Mouse (Mus musculus) heart, adult 2 months (tissue): Measurements from ENCODE around the gene Sarm1.

Experiments used
- CTCF ChIP-seq: fragments of 200-600 bp; IDR thresholded peaks from 2 replicates; pipeline ENCODE4 v1.8.1; 2022; ENCODE audit warnings: antibody characterized with exemption, mild to moderate bottlenecking, moderate library complexity
- EP300 ChIP-seq: fragments of 200-500 bp; IDR thresholded peaks from 2 replicates; pipeline ENCODE4 v1.6.1; 2011; ENCODE audit warnings: low read depth, low read length, control low read depth; ENCODE audit not compliant: insufficient read depth
- POLR2A ChIP-seq: fragments of 200-500 bp; IDR thresholded peaks from 2 replicates; pipeline ENCODE4 v1.6.1; 2011; ENCODE audit warnings: mild to moderate bottlenecking, low read depth, low read length, control low read depth; ENCODE audit not compliant: insufficient read depth

DNA sequence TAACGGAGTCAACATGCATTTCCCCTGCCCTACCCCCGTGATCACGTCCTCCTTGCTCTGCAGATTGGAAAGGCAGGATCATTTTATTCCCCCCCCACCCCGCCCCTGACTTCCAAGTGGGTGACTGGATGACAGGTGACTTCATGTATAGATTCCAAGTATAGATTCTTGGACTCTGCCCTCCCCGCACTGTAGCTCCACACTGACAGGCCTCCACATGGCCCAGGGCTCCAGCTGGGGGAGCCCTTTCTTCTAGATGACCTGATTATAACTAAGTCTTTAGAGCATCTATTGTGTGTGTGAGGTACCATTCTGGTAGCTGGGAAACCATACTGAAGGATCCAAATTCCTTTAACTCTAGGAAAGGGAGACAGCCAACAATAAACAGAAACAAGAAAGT is 34.9 kb downstream of the Sarm1 start:
- TF ChIP-seq CTCF (no peak), POLR2A (no peak), EP300 (no peak)
